Mouse (Mus musculus): Measurements from ENCODE around the gene Rpl3l. TPM values are rescaled to one million over a fixed set of nuclear protein-coding genes. Genes with fewer than 3 reads are reported as not detected.

The Rpl3l gene
- polyA plus RNA-seq, 1 experiment from 2014 or later = 0.10 TPM

- Histone ChIP-seq H3K27ac (replicated peaks) (no peak overlapping the region), H3K36me3 (no peaks in the 10 kb centered on the region), H3K4me1 (peaks cover 17% of the 10 kb centered on the region), H3K4me3 (replicated peaks) (no peak overlapping the region), H3K27me3 (replicated peaks) (0 out of 2 replicates have a peak, but pooled peaks cover 4% of the 10 kb centered on the region), H3K9me3 (replicated peaks) (no peaks in the 10 kb centered on the region), H3K9ac (replicated peaks) (no peak overlapping the region), H3K4me2 (no peak overlapping the region)
- 91% methylated on average over 21 of the region's 21 CpGs for WGBS
- no peak for ATAC-seq (ENCODE audit: low FRiP score)
Observed at GRCm38 (mm10) chr17:24733434-24734050, 5.9 kb downstream of the Rpl3l start.

GRCm38 (mm10) chr17:24734513-24734912 is 6.9 kb downstream of the Rpl3l start:
- WGBS = 79% methylated on average over 1 of the region's 1 CpGs
- H3K4me3 ChIP-seq (replicated peaks) = no peak overlapping the region
- H3K27me3 ChIP-seq (replicated peaks) = 0 out of 2 replicates have a peak, but pooled peaks cover 4% of the 10 kb centered on the region
- no peaks in the 10 kb centered on the region for H3K9me3 ChIP-seq (replicated peaks)
- H3K9ac ChIP-seq (replicated peaks) = no peak overlapping the region
- H3K4me1 ChIP-seq = peaks cover 17% of the 10 kb centered on the region
- ATAC-seq (ENCODE audit: low FRiP score) = no peak
- H3K4me2 ChIP-seq = no peak overlapping the region
- no peaks in the 10 kb centered on the region for H3K36me3 ChIP-seq
- no peak overlapping the region for H3K27ac ChIP-seq (replicated peaks)

DNA sequence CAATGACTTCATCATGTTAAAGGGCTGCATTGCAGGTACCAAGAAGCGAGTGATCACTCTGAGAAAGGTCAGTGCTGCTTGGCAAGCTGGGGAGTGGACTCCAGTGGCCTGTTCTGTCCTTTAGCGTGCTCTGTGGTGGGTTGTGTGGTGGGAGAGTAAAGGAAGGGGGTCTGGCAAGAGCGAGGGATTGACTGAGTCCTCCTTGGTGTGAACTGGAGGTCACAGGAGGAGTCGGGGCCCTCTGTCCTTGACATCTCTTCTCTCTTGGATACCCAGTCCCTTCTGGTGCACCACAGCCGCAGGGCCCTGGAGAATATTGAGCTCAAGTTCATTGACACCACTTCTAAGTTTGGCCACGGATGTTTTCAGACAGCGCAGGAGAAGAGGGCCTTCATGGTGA is 7.8 kb downstream of the Rpl3l start:
- no peak overlapping the region for H3K27ac ChIP-seq (replicated peaks)
- H3K9me3 ChIP-seq (replicated peaks) = no peaks in the 10 kb centered on the region
- no peak for ATAC-seq (ENCODE audit: low FRiP score)
- H3K9ac ChIP-seq (replicated peaks) = no peak overlapping the region
- H3K27me3 ChIP-seq (replicated peaks) = 0 out of 2 replicates have a peak, but pooled peaks cover 4% of the 10 kb centered on the region
- H3K4me2 ChIP-seq = peak overlapping the region; percentile 77; the same call in 1 of the 2 replicates
- WGBS = 87% methylated on average over 7 of the region's 7 CpGs
- H3K36me3 ChIP-seq = no peaks in the 10 kb centered on the region
- no peak overlapping the region for H3K4me3 ChIP-seq (replicated peaks)
- H3K4me1 ChIP-seq = peaks cover 17% of the 10 kb centered on the region

DNA sequence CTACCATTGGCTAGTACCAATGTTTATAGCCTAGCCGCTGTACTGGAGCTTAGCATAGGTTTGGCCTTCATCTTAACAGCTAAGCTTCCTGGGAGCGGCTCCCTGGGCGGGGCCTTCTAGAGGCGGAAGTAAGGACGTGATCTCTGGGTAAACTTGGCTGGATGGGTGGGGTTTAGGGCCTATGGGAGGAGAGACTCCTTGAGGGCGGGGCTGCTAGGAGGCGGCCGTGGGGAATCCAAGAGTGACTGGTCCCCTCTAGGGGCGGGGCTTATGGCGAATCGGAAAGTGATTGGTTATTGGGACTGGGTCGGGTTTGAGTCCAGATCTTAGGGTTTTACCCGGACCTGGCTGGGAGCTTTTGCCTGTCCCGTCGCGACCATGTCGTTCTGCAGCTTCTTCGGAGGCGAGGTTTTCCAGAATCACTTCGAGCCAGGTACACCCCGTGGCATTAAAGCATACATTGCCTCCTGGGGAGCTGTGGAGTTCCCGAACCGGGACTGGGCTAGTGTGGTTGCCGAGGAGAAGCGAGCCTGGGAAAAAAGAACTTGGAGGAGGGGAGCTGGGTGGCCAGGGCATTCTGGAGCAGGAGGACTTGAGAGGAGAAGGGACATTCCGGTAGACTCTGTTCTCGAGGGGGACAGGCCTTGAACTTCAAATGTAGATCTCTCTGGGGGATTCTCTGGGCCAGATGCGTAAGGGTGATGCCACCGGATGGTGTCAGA is 8.9 kb downstream of the Rpl3l start, which contains the start of gene Msrb1:
Gene Msrb1, plus strand, starts transcription at position 313 of the 722 bp plus-strand sequence.
- WGBS = 2% methylated on average over 29 of the region's 29 CpGs
- H3K4me3 ChIP-seq (replicated peaks) = peak within 1 kb of the TSS; percentile 63
- ATAC-seq (ENCODE audit: low FRiP score) = peak; percentile 95
- peak within 1 kb of the TSS; percentile 77 for H3K4me2 ChIP-seq
- H3K9ac ChIP-seq (replicated peaks) = peak within 1 kb of the TSS; percentile 54
- H3K27me3 ChIP-seq (replicated peaks) = 0 out of 2 replicates have a peak, but pooled peaks cover 4% of the 10 kb centered on the region
- H3K4me1 ChIP-seq = peaks cover 17% of the 10 kb centered on the region
- H3K9me3 ChIP-seq (replicated peaks) = no peaks in the 10 kb centered on the region
- H3K36me3 ChIP-seq = peaks cover 4% of the 10 kb centered on the region; the same call in 1 of the 2 replicates
- H3K27ac ChIP-seq (replicated peaks) = peak within 1 kb of the TSS; percentile 73

DNA sequence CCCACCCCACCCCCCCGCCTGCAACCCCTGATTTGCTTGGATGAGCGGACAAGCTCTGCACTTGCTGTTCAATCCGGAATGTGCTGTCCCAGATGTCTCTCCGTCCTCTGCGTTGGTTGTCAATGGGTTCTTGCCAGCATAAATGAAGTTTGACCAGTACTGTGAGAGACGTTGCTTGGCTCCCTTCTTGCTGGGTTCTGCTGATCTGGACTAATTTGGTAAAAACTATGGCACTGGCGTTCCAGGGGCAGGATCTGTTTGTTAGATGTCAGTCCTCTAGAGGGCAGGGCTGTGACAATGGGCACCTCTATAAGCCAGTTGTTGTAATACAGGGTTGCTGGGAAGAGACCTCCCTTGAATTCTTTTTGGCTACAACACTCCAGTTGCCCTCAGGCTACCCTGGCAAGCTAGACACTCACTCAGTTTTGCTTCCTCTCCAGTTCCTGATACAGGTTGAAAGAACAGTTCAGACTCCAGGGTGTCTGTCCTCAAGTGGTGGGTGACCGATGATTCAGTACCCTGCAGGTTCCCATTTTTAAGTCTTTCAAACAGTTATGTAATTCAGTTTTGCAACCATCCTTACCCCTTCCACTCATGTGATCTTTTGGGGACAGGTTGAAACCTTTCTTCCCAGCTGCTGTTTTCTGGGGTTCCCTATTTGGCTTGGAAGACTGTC is 9.7 kb downstream of the Rpl3l start:
- Histone ChIP-seq H3K27ac (replicated peaks) (no peak overlapping the region), H3K9ac (replicated peaks) (peak overlapping the region; percentile 54), H3K4me3 (replicated peaks) (peak overlapping the region; percentile 63), H3K4me2 (peak overlapping the region; percentile 77), H3K9me3 (replicated peaks) (no peaks in the 10 kb centered on the region), H3K36me3 (peaks cover 7% of the 10 kb centered on the region; the same call in 1 of the 2 replicates), H3K27me3 (replicated peaks) (0 out of 2 replicates have a peak, but pooled peaks cover 3% of the 10 kb centered on the region), H3K4me1 (peaks cover 17% of the 10 kb centered on the region)
- WGBS = 20% methylated on average over 8 of the region's 8 CpGs
- ATAC-seq (ENCODE audit: low FRiP score) = no peak

- peaks cover 17% of the 10 kb centered on the region for H3K4me1 ChIP-seq
- H3K27ac ChIP-seq (replicated peaks) = no peak overlapping the region
- 85% methylated on average over 4 of the region's 4 CpGs for WGBS
- no peak overlapping the region for H3K9ac ChIP-seq (replicated peaks)
- no peak for ATAC-seq (ENCODE audit: low FRiP score)
- no peak overlapping the region for H3K4me3 ChIP-seq (replicated peaks)
- H3K9me3 ChIP-seq (replicated peaks) = no peaks in the 10 kb centered on the region
- no peaks in the 10 kb centered on the region for H3K27me3 ChIP-seq (replicated peaks)
- H3K36me3 ChIP-seq = peaks cover 7% of the 10 kb centered on the region; the same call in 1 of the 2 replicates
- H3K4me2 ChIP-seq = no peak overlapping the region
Observed at GRCm38 (mm10) chr17:24738238-24738637, 10.6 kb downstream of the Rpl3l start.

DNA sequence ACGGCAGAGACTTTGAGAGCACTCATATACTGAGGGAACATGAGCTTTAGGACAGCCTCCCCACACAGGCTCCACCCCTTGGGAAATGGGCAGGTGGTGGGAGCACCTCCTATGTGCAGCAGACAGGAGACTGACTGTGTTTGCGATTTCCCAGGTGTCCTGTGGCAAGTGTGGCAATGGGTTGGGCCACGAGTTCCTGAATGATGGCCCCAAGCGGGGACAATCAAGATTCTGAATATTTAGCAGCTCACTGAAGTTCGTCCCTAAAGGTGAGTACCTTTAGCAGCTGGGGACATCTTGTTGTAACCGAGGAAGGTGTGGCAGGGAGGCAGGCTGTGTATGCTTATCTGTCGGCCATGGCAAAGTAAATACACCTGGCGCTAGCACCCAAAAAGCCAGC is 12.3 kb downstream of the Rpl3l start:
- Histone ChIP-seq H3K9ac (replicated peaks) (no peak overlapping the region), H3K4me2 (no peak overlapping the region), H3K9me3 (replicated peaks) (no peaks in the 10 kb centered on the region), H3K4me1 (peaks cover 17% of the 10 kb centered on the region), H3K27me3 (replicated peaks) (no peaks in the 10 kb centered on the region), H3K4me3 (replicated peaks) (no peak overlapping the region), H3K36me3 (peaks cover 7% of the 10 kb centered on the region; the same call in 1 of the 2 replicates), H3K27ac (replicated peaks) (no peak overlapping the region)
- 84% methylated on average over 8 of the region's 8 CpGs for whole genome bisulfite sequencing
- ATAC-seq (ENCODE audit: low FRiP score) = no peak

- WGBS = 84% methylated on average over 8 of the region's 8 CpGs
- H3K36me3 ChIP-seq = peaks cover 7% of the 10 kb centered on the region; the same call in 1 of the 2 replicates
Observed at GRCm38 (mm10) chr17:24742307-24742706, 14.7 kb downstream of the Rpl3l start.

DNA sequence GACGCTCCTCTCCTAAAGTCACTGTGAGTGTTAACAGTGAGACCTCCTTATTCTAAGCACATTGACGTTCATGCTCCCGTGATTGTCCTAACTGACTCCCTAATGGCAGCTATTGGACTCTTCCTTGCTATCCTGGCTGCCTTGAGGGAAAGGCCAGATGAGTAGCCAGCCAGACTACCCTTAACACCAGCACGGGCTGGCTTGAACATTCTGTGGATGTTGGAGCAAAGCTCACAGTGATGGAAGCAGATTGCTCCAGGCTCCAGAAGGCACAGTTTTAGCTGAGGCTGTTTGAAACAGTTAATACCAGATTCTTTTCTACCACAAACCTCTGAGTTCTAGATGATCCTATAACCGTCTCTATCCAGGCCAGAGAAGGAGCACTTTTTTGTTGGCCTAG is 16.3 kb downstream of the Rpl3l start:
- WGBS = 71% methylated on average over 5 of the region's 5 CpGs
- Histone ChIP-seq H3K9ac (replicated peaks) (no peak overlapping the region), H3K27me3 (replicated peaks) (peaks cover 14% of the 10 kb centered on the region), H3K27ac (replicated peaks) (no peak overlapping the region), H3K9me3 (replicated peaks) (no peaks in the 10 kb centered on the region), H3K4me3 (replicated peaks) (no peak overlapping the region), H3K36me3 (peaks cover 7% of the 10 kb centered on the region; the same call in 1 of the 2 replicates), H3K4me2 (no peak overlapping the region), H3K4me1 (no peaks in the 10 kb centered on the region)
- ATAC-seq (ENCODE audit: low FRiP score) = no peak

More at GRCm38 (mm10) chr17:24742307-24742706, 14.7 kb downstream of the Rpl3l start:
- Histone ChIP-seq H3K9me3 (replicated peaks) (no peaks in the 10 kb centered on the region), H3K9ac (replicated peaks) (no peak overlapping the region), H3K27ac (replicated peaks) (no peak overlapping the region), H3K4me1 (peaks cover 6% of the 10 kb centered on the region), H3K27me3 (replicated peaks) (0 out of 2 replicates have a peak, but pooled peaks cover 5% of the 10 kb centered on the region), H3K4me2 (no peak overlapping the region), H3K4me3 (replicated peaks) (no peak overlapping the region)
- ATAC-seq (ENCODE audit: low FRiP score) = no peak

- H3K36me3 ChIP-seq = peaks cover 7% of the 10 kb centered on the region; the same call in 1 of the 2 replicates
- WGBS = 68% methylated on average over 3 of the region's 3 CpGs
- no peak overlapping the region for H3K9ac ChIP-seq (replicated peaks)
- H3K27ac ChIP-seq (replicated peaks) = no peak overlapping the region
- no peak for ATAC-seq (ENCODE audit: low FRiP score)
- no peaks in the 10 kb centered on the region for H3K9me3 ChIP-seq (replicated peaks)
- no peaks in the 10 kb centered on the region for H3K4me1 ChIP-seq
- no peak overlapping the region for H3K4me2 ChIP-seq
- H3K27me3 ChIP-seq (replicated peaks) = peaks cover 17% of the 10 kb centered on the region
- no peak overlapping the region for H3K4me3 ChIP-seq (replicated peaks)
Observed at GRCm38 (mm10) chr17:24744381-24744780, 16.8 kb downstream of the Rpl3l start.

All from neural tube, embryonic 15.5 days (tissue).